Mouse (Mus musculus): Measurements from ENCODE around the gene Gdf7. TPM values are rescaled to one million over a fixed set of nuclear protein-coding genes. Genes with fewer than 3 reads are reported as not detected.

Gdf7 gene
- polyA plus RNA-seq, 1 experiment from 2014 or later = not detected

DNA sequence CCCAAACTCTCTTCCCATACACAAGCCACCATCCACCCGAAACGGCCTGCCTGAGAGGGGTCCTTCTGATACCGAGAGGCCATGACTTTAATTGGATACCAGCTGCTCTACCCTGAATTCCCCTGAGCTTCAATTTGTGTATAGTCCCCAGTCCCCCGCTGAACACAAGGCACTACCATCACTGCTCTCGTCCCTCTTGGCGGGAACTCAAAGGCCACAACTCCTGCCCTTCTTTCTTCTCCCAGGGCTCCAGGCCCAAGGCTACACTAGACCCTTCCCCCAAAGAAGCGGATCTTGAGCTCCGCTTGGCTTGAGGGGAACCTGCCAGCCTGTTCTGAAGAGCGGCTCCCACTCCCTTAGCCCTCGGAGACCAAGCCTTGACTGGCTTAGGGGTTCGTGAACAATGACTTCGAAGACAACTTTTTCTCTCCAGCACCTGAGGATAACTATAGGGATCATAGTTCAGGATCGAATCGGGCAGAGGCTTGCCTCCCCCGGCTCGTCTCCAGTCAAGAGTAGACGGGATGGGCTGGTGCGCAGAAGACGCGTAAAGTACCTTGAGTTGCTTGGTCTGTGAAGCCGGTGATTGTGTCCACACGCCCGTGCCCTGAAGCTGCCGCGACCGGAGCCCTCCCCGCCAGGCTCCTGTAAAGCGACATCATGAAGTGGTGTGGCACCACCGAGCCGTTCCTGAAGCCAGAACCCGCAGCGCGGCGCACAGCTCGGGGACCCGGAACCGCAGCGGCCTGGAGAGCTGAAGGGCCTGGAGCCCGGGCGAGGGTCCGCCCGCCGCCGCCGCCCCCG is 541 bp downstream of the Gdf7 start:
- 9% methylated on average over 35 of the region's 46 CpGs for WGBS
- Histone ChIP-seq H3K4me1 (ENCODE audit: insufficient read depth, low read depth, low read length) (peaks cover 3% of the 10 kb centered on the region; the same call in 1 of the 2 replicates), H3K4me3 (ENCODE audit: low read depth, low read length) (peak overlapping the region; percentile 44), H3K27ac (ENCODE audit: low read length) (no peak overlapping the region), H3K27me3 (replicated peaks; ENCODE audit: insufficient read depth, low read length) (peaks cover 81% of the 10 kb centered on the region), H3K4me2 (replicated peaks; ENCODE audit: low read depth, low read length) (peak overlapping the region; percentile 65), H3K9me3 (ENCODE audit: low read length) (no peaks in the 10 kb centered on the region), H3K9ac (replicated peaks; ENCODE audit: low read depth) (no peak overlapping the region), H3K36me3 (ENCODE audit: insufficient read depth, low read length) (no peaks in the 10 kb centered on the region)
- DNase-seq (ENCODE audit: low spot score) (no peak), ATAC-seq (peak; percentile 12)
- no peak for TF ChIP-seq CTCF (IDR thresholded peaks at IDR 0.05)
- no peak for TF ChIP-seq EP300 (IDR thresholded peaks at IDR 0.05)

DNA sequence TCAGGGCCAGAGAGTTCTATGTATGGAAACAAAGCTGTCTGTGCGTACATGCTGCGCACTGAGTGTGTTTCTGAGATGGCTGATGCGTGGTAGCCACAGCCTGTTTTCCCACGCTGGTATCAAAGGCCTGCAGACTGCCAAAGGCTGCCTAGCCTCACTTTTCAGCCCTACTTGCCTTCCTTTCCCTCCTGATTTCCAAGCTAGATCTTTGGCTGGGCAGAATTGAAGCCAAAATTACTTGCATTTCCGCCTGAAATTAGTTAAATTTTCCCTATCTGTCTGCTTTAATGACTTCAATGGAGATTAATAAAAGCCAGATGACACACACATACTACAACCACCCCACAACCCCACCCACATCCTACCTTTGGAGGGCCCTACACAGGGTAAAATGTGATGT is 1.2 kb downstream of the Gdf7 start:
- Histone ChIP-seq H3K36me3 (ENCODE audit: insufficient read depth, low read length) (no peaks in the 10 kb centered on the region), H3K27me3 (replicated peaks; ENCODE audit: insufficient read depth, low read length) (peaks cover 80% of the 10 kb centered on the region), H3K4me3 (ENCODE audit: low read depth, low read length) (no peak overlapping the region), H3K9ac (replicated peaks; ENCODE audit: low read depth) (no peak overlapping the region), H3K4me2 (replicated peaks; ENCODE audit: low read depth, low read length) (no peak overlapping the region), H3K9me3 (ENCODE audit: low read length) (no peaks in the 10 kb centered on the region), H3K4me1 (ENCODE audit: insufficient read depth, low read depth, low read length) (peaks cover 3% of the 10 kb centered on the region; the same call in 1 of the 2 replicates), H3K27ac (ENCODE audit: low read length) (no peak overlapping the region)
- no peak for ATAC-seq
- TF ChIP-seq CTCF (IDR thresholded peaks at IDR 0.05) (no peak), EP300 (IDR thresholded peaks at IDR 0.05) (no peak)
- WGBS = 64% methylated on average over 5 of the region's 5 CpGs
- DNase-seq (ENCODE audit: low spot score) = no peak

DNA sequence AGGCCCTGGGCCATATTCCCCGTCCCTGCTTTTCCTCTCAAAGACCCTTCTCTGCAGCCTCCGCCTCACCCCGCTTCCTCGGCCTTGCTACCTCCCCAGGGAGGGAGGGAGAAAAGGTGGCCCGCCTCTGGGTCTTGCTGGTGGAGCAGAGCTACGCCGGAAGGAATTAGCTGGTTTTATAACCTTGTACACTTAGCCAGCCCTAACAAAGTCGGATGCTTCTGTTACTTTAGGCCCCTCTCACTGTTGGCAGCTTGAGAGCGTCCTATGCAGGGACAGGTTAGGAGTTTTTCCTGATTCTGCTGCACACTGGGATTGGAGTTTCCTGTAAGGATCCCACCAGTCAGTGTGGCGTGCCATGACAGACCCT is 1.7 kb downstream of the Gdf7 start:
- H3K9ac ChIP-seq (replicated peaks; ENCODE audit: low read depth) = no peak overlapping the region
- peaks cover 80% of the 10 kb centered on the region for H3K27me3 ChIP-seq (replicated peaks; ENCODE audit: insufficient read depth, low read length)
- no peak overlapping the region for H3K4me2 ChIP-seq (replicated peaks; ENCODE audit: low read depth, low read length)
- TF ChIP-seq CTCF (IDR thresholded peaks at IDR 0.05) = no peak
- TF ChIP-seq EP300 (IDR thresholded peaks at IDR 0.05) = no peak
- DNase-seq (ENCODE audit: low spot score) (no peak), ATAC-seq (no peak)
- H3K4me1 ChIP-seq (ENCODE audit: insufficient read depth, low read depth, low read length) = peaks cover 3% of the 10 kb centered on the region; the same call in 1 of the 2 replicates
- 44% methylated on average over 10 of the region's 10 CpGs for WGBS
- no peak overlapping the region for H3K4me3 ChIP-seq (ENCODE audit: low read depth, low read length)
- H3K36me3 ChIP-seq (ENCODE audit: insufficient read depth, low read length) = no peaks in the 10 kb centered on the region
- H3K27ac ChIP-seq (ENCODE audit: low read length) = no peak overlapping the region
- no peaks in the 10 kb centered on the region for H3K9me3 ChIP-seq (ENCODE audit: low read length)

DNA sequence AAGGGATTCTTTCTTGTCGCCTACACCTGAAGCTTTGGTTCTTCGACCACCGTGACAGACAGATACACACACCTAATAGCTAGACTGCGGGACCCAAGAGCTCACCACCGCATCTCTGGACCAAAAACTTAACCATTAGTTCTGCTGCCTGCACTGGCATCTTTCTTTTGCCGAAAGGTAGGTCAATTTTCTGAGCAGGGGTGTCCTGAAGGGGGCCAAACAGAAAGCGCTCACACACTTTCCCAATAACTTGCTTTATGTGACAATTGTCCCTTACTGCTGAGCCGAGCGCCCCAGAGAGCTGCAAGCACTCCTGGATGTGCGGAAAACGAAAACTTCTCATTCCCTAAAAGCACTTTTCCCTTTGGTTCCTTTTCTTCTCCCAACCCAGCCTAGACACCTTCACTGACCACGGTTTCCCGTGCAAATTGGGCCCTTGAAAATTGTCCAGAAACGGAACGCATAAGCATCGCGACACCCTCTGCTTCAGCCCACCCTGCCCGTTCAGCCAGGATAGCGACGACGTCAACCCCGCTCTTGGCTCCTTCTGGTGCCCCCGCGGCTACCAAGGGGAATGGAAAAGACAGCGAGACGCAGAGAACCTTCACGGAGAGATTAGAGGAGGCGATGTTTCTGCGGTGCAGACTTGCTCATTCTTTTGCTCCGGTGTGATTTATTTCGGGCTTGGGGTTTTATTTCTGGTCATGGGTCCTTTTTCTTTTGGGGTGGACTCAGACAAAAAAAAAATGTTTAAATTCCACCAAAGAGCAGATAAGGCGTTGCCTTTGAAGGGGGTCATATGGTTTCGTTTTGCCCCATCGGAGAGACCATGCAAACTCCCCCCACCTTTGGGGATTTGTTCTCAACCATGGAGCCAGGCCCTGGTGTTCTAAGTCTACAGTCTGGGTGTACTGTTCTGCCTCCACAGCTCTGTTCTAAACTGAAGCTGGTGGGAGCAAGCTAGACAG is 2.3 kb downstream of the Gdf7 start:
- H3K27ac ChIP-seq (ENCODE audit: low read length) = no peak overlapping the region
- H3K36me3 ChIP-seq (ENCODE audit: insufficient read depth, low read length) = no peaks in the 10 kb centered on the region
- H3K4me3 ChIP-seq (ENCODE audit: low read depth, low read length) = 0 out of 2 replicates have a peak overlapping the region, but pooled peaks have one; percentile 6
- no peak for ATAC-seq
- 13% methylated on average over 34 of the region's 34 CpGs for WGBS
- no peaks in the 10 kb centered on the region for H3K9me3 ChIP-seq (ENCODE audit: low read length)
- no peak for DNase-seq (ENCODE audit: low spot score)
- peaks cover 3% of the 10 kb centered on the region; the same call in 1 of the 2 replicates for H3K4me1 ChIP-seq (ENCODE audit: insufficient read depth, low read depth, low read length)
- H3K27me3 ChIP-seq (replicated peaks; ENCODE audit: insufficient read depth, low read length) = peaks cover 80% of the 10 kb centered on the region
- H3K9ac ChIP-seq (replicated peaks; ENCODE audit: low read depth) = no peak overlapping the region
- TF ChIP-seq EP300 (IDR thresholded peaks at IDR 0.05) = no peak
- TF ChIP-seq CTCF (IDR thresholded peaks at IDR 0.05) = no peak
- H3K4me2 ChIP-seq (replicated peaks; ENCODE audit: low read depth, low read length) = no peak overlapping the region; the same call in 1 of the 2 replicates

DNA sequence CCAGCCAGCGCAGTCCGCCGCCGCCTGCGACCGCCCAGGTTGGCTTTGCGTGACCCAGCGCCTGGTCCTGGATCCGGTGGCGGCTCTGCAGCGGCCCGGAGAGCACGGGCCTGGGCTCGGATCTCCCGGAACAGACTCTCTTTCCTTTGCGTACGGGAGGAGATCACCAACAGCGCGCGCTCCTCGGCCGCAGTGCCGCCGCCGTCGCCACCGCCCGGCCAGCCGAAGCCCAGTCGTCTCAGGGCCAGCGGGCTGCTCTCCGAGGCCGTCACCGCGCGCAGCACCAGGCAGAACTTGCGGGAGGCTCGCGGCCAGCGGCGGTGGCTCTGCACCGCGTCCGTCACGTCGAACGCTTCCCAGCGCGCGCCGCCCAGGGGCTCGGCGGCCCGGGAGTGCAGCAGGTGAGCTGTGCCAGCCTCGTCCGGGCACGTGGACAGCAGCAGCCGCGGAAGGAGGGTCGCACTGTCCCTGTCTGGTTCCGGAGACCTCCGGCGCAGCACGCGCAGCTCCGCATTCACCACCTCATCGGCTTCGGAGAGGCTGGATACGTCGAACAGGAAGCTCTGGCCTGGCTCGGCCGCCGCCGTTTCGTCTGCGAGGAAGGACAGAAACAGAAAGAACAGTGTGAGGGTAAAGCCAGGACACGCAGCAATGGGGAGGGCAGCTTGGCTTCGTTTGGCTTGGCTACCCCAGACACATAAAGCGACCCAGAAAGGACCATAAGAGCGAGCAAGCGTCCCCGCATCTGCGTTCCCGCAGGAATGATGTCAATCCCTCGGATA is 3.2 kb downstream of the Gdf7 start:
- peak overlapping the region; percentile 53 for H3K4me2 ChIP-seq (replicated peaks; ENCODE audit: low read depth, low read length)
- no peaks in the 10 kb centered on the region for H3K36me3 ChIP-seq (ENCODE audit: insufficient read depth, low read length)
- peaks cover 73% of the 10 kb centered on the region for H3K27me3 ChIP-seq (replicated peaks; ENCODE audit: insufficient read depth, low read length)
- H3K9ac ChIP-seq (replicated peaks; ENCODE audit: low read depth) = no peak overlapping the region
- ATAC-seq (peak; percentile 12; the same call in 1 of the 2 replicates), DNase-seq (ENCODE audit: low spot score) (no peak)
- 2% methylated on average over 59 of the region's 85 CpGs for WGBS
- peak overlapping the region; percentile 21 for H3K4me3 ChIP-seq (ENCODE audit: low read depth, low read length)
- no peak for TF ChIP-seq CTCF (IDR thresholded peaks at IDR 0.05)
- TF ChIP-seq EP300 (IDR thresholded peaks at IDR 0.05) = no peak
- H3K27ac ChIP-seq (ENCODE audit: low read length) = no peak overlapping the region
- H3K4me1 ChIP-seq (ENCODE audit: insufficient read depth, low read depth, low read length) = peaks cover 3% of the 10 kb centered on the region; the same call in 1 of the 2 replicates
- no peaks in the 10 kb centered on the region for H3K9me3 ChIP-seq (ENCODE audit: low read length)

Measured in lung, postnatal 0 days (tissue).